Comparison of ENCODE assay signal across 8 mouse cellular contexts in the genomic region with DNA sequence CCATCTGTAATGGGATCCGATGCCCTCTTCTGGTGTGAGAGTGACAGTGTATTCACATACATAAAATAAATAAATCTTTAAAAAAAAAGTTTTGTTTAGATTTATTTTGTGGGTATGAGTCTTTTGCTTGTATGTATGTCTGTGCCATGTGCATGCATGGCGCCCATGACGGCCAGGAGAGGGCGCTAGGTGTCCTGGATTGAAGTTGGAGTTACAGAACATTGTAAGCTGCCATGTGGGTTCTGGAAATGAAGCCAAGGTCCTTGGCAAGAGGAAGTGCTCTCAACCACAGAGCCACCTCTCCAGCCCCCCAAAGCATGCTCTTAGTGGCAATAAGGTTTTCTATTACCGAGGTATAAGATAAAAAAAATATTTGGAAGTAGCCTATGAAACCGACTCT. TPM values are rescaled to one million over a fixed set of nuclear protein-coding genes. Genes with fewer than 3 reads are reported as not detected.
DNase-seq lines count a peak whose midpoint lies in the region; ATAC-seq and TF ChIP-seq lines count a peak whose summit lies in the region.

No protein-coding gene starts in this region.

- no peak overlapping the region for H3K4me2 ChIP-seq in liver, embryonic 14.5 days (ENCODE audit: low read depth)

- no peak overlapping the region for H3K4me3 ChIP-seq in liver, embryonic 14.5 days (ENCODE audit: insufficient read depth in 1 of 2, low read depth in 2 of 2, low read length in 2 of 2)

- H3K9me3 ChIP-seq in liver, embryonic 14.5 days (ENCODE audit: control insufficient read depth, low read length), result no peaks in the 10 kb centered on the region

- H3K4me1 ChIP-seq in liver, embryonic 14.5 days (replicated peaks; ENCODE audit: control insufficient read depth in 2 of 2, insufficient read depth in 2 of 2, low read length in 1 of 2), result no peaks in the 10 kb centered on the region

- H3K27ac ChIP-seq in liver, embryonic 14.5 days, result no peak overlapping the region

- TF ChIP-seq CTCF in liver, embryonic 14.5 days (IDR thresholded peaks at IDR 0.05; ENCODE audit: low read depth), result peak; percentile 79

- H3K27me3 ChIP-seq in liver, embryonic 14.5 days (ENCODE audit: control insufficient read depth, insufficient read depth, low read length), result no peaks in the 10 kb centered on the region

- H3K36me3 ChIP-seq in liver, embryonic 14.5 days (replicated peaks; ENCODE audit: control insufficient read depth, insufficient read depth, low read depth), result peaks cover 41% of the 10 kb centered on the region

- 46% methylated on average over 6 of the region's 6 CpGs for WGBS in liver, embryonic 14.5 days (ENCODE audit: insufficient replicate concordance)

- H3K9ac ChIP-seq in liver, embryonic 14.5 days (replicated peaks), result no peak overlapping the region

- no peak for ATAC-seq in liver, embryonic 14.5 days (ENCODE audit: insufficient read depth)

- TF ChIP-seq EP300 in liver, embryonic 14.5 days (IDR thresholded peaks at IDR 0.05; ENCODE audit: low read depth), result no peak

- DNase-seq in adrenal gland, adult (ENCODE audit: inconsistent age in 2 of 2, low spot score in 1 of 2), result peak; percentile 43 to 64
- no peak for DNase-seq in adrenal gland, postnatal 4 days (ENCODE audit: low spot score in 2 of 2)
- DNase-seq in layer of hippocampus, adult 9-11 months, result peak; percentile 21
- DNase-seq in layer of hippocampus, adult 8-10 months (ENCODE audit: low spot score in 2 of 2), result no peak
- peak; percentile 69 for DNase-seq in R1 (ENCODE audit: low read depth, low spot score)
- DNase-seq in liver, embryonic 14.5 days (ENCODE audit: low read depth in 3 of 3, low spot score in 3 of 3), result peak; percentile 33 to 42 (median 38)
- peak; percentile 19 for DNase-seq in thymus, postnatal 36 days
- DNase-seq in cerebellum, adult 9-11 months, result no peak

RNA-seq across cellular contexts. Expression of a gene that starts 7.6 kb away (rescaled TPM):
- total RNA-seq in adrenal gland, postnatal 4 days (2021), result 10 to 100 TPM in 1 of 2 experiments, 1 to 10 TPM in 1; 9.4 to 10.8 TPM
- 1 to 10 TPM; 1.3 to 4.5 (median 1.9) TPM for total RNA-seq in layer of hippocampus, adult 8-10 months (2022)
- 4.6 and 8.9 TPM in 2 replicates for polyA plus RNA-seq in liver, embryonic 14.5 days (2012; rRNA removed)
- 16.5 and 16.6 TPM in 2 replicates for polyA plus RNA-seq in liver, embryonic 14.5 days (2014; fragmentation: Nextera tagmentation; extraction: Ambion mirVana)

RNA-seq across cellular contexts. Expression of a gene that starts 57.6 kb away (rescaled TPM):
- 10 to 100 TPM; 18.0 to 21.7 TPM for total RNA-seq in adrenal gland, postnatal 4 days (2021)
- total RNA-seq in layer of hippocampus, adult 8-10 months (2022), result 1 to 10 TPM; 3.9 to 7.1 (median 5.6) TPM
- 3.3 and 4.0 TPM in 2 replicates for polyA plus RNA-seq in liver, embryonic 14.5 days (2012; rRNA removed)
- polyA plus RNA-seq in liver, embryonic 14.5 days (2014; fragmentation: Nextera tagmentation; extraction: Ambion mirVana), result 9.0 and 9.5 TPM in 2 replicates

RNA-seq across cellular contexts. Expression of a gene that starts 57.7 kb away (rescaled TPM):
- total RNA-seq in adrenal gland, postnatal 4 days (2021), result 10 to 100 TPM; 35.1 to 35.2 TPM
- total RNA-seq in layer of hippocampus, adult 8-10 months (2022), result 10 to 100 TPM in 3 of 4 experiments, 1 to 10 TPM in 1; 9.7 to 14.5 (median 10.9) TPM
- polyA plus RNA-seq in liver, embryonic 14.5 days (2012; rRNA removed), result 21.0 and 33.2 TPM in 2 replicates
- 50.4 and 60.3 TPM in 2 replicates for polyA plus RNA-seq in liver, embryonic 14.5 days (2014; fragmentation: Nextera tagmentation; extraction: Ambion mirVana)

Comparison
In these comparisons a context has a peak if more than half of its experiments do, and no peak if none do; other contexts are left out.
1. DNase-seq: peak in adrenal gland, adult (2 of 2), layer of hippocampus, adult 9-11 months (single experiment), R1 (single experiment), liver, embryonic 14.5 days (3 of 3) and thymus, postnatal 36 days (2 of 2); none in adrenal gland, postnatal 4 days (0 of 2), layer of hippocampus, adult 8-10 months (0 of 2) and cerebellum, adult 9-11 months (single experiment).